Mouse (Mus musculus): ENCODE measurements around the gene Tmtc2.

DNA sequence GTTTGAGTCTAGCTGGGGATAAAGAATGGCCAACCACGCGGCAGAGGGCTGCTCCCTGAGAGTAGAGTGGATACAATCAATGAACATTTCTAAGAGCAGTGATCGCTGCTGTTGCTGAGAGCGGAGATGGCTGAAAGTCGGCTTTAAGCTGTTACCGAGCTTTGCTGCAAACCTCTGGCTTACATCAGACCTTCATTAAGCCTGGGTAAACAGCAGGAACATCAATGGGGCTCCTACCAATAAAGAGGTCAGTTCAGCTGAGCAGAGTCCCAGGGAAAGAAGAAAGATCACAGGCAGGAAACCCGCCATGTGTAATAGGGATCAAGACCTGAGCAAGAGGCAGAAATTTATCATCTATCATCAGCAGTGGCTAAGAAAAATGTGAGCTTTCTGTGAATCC, 72.5 kb downstream of the Tmtc2 start:
- no peak for TF ChIP-seq CTCF (IDR thresholded peaks at IDR 0.05; ENCODE audit: borderline replicate concordance, insufficient read depth, low read depth, low read length)
- no peak for TF ChIP-seq POLR2A (IDR thresholded peaks at IDR 0.05; ENCODE audit: borderline replicate concordance, insufficient read depth, low read length)
